Mouse (Mus musculus) brown adipose tissue, adult 24 weeks (tissue): ENCODE data around the gene Samd8. TPM values are rescaled to one million over a fixed set of nuclear protein-coding genes. Genes with fewer than 3 reads are reported as not detected.

ENCODE experiments used
- H3K27ac ChIP-seq: fragments of 200-500 bp; replicated peaks from 2 replicates; pipeline ENCODE4 v1.5.1; 2012; ENCODE audit warnings: low read depth, mild to moderate bottlenecking, low read length
- H3K4me1 ChIP-seq: fragments of 200-500 bp; 2 replicates; pipeline ENCODE4 v1.6.1; 2012; ENCODE audit warnings: low read length, mixed read lengths; ENCODE audit not compliant: control insufficient read depth, insufficient read depth, insufficient read length
- H3K4me3 ChIP-seq: fragments of 200-500 bp; 2 replicates; pipeline ENCODE4 v1.5.1; 2012; ENCODE audit warnings: low read depth, mild to moderate bottlenecking, low read length, moderate library complexity; ENCODE audit not compliant: insufficient read depth
- polyA plus RNA-seq: library from polyadenylated mRNA; stranded (reverse); fragments of >200 nt; gene quantifications from 2 replicates; pipeline ENCODE4 v1.2.4, GENCODE M21; 2012; ENCODE audit not compliant: missing spikeins, insufficient read depth, insufficient read length

Samd8 gene
- polyA plus RNA-seq, 1 experiment: 7.1 TPM

DNA sequence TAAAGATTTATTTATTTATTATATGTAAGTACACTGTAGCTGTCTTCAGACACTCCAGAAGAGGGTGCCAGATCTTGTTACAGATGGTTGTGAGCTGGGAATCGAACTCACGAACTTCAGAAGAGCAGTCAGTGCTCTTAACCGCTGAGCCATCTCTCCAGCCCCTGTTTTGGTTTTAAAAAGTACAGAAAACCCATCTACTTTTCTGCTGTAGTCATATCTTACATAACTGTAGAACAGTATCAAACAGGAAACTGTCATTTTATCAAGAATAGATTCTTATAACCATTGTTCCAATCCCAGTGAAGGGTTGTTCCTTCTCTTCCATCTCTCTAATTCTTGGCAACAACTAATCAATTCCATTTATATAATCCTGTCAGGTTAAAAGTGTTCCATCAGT, 13.4 kb downstream of the Samd8 start:
- Histone ChIP-seq H3K4me1 (peaks cover 6% of the 10 kb centered on the region; the same call in 1 of the 2 replicates), H3K27ac (no peak overlapping the region), H3K4me3 (no peak overlapping the region)

DNA sequence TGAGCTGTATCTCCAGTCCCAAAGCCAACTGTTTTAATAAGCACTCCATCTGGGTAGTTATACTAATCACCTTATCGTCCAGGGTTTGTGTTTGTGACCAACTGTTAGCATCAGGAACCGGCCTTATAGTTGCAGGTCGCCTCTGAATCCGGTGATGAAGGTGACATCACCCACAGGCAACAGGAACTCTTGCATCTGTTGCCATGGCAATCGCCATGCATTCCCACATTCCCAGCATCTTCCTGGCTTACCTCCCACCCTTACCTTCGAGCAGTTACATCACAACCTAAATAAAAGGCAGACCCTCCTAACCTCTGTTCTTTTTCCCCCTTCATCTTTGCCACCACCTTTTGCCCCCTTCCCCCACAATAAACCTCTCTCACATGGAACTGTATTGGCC, 14.3 kb downstream of the Samd8 start:
- no peak overlapping the region for H3K27ac ChIP-seq
- H3K4me1 ChIP-seq: 0 out of 2 replicates have a peak, but pooled peaks cover 3% of the 10 kb centered on the region
- no peak overlapping the region for H3K4me3 ChIP-seq

DNA sequence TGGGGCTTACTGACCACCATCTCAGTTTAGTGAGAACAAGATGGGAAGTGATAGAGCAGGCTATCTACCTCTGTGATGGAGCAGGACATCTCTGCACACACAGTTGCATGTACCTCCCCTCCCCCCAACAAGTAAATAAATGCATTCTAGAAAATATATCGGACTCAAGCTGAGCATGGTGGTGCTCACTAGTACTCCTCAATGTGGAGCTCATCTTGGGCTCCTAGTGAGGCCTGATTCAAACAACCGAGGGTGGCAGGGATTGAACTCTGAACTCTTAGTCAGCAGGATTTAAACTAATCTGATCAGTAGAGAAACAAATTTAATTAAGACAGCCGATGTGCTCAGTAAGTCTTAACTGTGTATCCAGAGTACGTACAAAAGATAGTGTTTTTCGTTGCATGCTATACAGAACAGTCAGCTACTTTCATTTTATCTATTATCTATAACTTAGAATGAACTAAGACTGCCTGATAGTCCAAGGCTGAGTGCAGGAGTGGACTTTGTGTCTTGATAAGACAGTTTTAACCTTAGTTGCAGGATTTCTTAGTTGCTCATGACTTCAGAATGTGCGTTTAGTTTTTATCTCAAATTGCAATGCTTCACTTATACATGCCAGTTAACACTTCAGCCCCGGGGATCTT, 15.5 kb downstream of the Samd8 start:
- H3K27ac ChIP-seq: no peak overlapping the region
- 0 out of 2 replicates have a peak, but pooled peaks cover 3% of the 10 kb centered on the region for H3K4me1 ChIP-seq
- no peak overlapping the region for H3K4me3 ChIP-seq

DNA sequence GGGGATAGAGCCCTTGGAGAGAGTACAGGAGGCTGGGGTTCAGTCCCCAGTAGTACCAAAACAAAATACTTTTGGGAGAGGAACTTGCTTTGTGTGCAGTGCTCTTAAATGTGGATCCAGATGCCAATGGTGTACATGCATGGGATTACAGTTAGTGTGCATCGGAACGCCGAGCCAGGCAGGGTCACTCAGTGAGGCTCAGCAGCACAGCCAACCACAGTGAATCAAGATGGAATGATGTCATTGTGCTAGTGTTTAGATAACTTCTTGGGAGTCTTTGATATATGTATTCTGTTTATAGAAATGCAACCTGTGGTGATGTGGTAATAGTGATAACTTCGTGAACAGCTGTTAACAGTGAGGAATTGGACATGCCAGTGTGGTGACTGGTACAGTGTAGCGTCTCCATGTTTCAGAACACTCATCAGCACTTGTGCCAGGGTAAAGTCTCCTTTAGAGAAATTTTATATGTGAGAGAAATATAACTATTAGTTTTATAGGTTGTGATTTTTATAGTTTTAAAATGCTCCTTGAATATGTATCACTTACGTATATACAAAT, 16.1 kb downstream of the Samd8 start:
- Histone ChIP-seq H3K4me1 (peaks cover 3% of the 10 kb centered on the region; the same call in 1 of the 2 replicates), H3K4me3 (no peak overlapping the region), H3K27ac (no peak overlapping the region)

DNA sequence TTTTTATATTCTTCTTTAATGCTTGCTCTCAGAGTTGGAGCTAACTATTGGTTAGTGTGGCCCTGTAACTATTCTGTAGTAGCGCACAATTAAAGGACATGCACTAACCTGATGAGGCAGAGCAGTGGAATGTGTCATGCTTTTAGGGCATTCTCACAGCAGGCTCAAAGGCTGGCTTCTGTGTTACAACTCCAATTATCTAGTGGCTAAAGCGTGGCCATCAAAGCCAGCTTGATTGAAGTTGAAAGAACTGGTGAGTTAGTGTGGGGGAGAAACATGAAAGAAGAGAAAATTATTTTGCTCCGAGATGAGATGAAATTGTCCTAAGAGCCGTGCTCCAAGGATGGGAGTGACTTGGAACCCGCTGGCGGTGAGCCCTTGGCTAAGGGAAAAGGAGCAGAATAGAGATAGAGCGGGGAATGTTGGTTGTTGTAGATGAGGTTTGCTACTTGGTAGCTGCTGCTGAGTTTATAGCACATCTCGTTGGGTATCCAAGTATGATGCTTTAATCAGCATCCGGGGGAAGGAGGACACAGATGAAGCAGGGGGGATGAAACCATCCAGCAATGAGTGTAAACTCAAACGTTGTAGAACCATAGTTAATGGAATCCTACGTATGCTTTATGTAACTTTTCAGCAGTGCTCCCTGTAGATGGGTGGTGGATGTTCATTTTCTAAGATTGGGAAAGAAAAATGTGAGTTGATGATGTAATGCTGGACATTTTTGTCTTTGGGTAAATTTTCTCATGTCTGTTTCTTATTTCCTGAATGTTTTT, 22.4 kb downstream of the Samd8 start:
- no peaks in the 10 kb centered on the region; the same call in 1 of the 2 replicates for H3K4me1 ChIP-seq

DNA sequence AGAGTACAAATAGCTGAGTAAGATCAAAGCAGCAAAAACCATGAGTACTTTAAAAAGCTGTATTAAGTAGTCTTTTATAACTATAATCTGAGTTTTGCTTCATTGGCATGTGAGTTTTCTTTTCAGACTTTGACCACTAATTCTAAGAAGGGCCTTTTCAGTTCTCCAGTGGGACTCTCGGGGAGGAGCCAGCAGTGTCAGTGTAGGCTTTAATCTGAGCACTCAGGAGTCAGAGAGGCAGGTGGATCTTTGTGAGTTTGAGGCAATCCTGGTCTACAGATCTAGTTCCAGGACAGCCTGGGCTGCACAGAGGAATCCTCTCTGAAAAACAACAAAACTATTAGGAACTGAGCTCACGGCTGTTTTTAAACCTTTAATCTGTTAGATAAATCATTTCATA, 23.6 kb downstream of the Samd8 start:
- Histone ChIP-seq H3K27ac (no peak overlapping the region), H3K4me3 (no peak overlapping the region), H3K4me1 (no peaks in the 10 kb centered on the region; the same call in 1 of the 2 replicates)

More for the DNA sequence above, 22.4 kb downstream of the Samd8 start:
- H3K4me3 ChIP-seq: no peak overlapping the region
- H3K27ac ChIP-seq: no peak overlapping the region

DNA sequence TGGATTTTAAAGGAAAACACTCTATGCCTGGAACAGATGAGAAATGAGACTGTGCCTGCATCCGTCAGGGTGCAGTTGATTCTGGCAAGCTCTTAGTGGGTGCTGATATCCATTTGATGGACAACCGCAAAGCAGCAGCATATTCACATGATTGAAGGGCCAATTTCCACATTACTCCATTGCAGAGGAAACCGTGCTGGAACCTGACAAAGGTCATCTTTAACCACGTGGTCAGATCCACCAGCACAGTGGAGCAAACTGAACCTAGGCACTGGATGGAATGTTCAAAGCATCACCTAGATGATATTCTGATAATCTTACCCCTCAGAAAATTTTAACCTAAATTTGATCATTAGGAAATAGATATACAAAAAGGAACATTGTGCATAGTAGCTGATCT, 25.9 kb downstream of the Samd8 start:
- Histone ChIP-seq H3K4me1 (no peaks in the 10 kb centered on the region; the same call in 1 of the 2 replicates), H3K4me3 (no peak overlapping the region), H3K27ac (no peak overlapping the region)

DNA sequence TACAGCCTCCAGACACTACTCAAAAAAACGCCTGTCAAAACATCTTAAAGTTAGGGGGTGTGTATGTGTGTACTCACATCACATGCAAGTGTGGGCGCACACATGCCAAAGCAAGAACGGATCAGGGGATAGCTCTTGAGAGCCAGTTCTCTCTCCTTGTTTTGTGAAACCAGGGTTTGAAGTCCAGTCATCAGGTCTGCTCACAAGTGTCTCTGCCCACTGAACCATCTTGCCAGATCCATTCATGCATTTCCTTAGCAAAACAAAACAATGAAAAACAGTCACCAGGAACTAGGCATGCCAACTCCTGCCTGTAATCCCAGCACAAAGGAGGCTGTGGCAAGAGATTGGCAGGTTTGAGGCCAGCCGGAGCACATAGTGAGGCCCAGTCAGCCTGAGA, 36.2 kb downstream of the Samd8 start:
- Histone ChIP-seq H3K4me3 (no peak overlapping the region), H3K4me1 (no peaks in the 10 kb centered on the region), H3K27ac (no peak overlapping the region)

DNA sequence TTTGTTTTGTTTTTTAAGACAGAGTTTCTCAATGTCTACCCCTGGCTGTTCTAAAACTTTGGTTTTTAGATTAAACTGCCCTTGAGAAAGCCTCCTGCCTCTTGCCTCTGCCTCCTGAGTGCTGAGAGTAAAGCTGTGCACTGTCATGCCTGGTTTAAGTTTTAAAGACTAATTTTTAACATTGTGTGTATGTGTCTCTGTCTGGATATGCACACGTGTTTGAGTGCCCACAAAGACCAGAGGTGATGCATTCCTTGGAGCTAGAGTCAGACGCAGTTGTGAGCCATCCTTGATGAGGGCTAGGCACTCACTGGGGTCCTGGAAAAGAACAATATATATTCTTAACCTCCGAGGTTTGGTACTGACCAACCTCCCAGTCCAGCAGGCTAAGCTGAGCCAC, 37.0 kb downstream of the Samd8 start:
- no peak overlapping the region for H3K4me3 ChIP-seq
- no peak overlapping the region for H3K27ac ChIP-seq
- H3K4me1 ChIP-seq: no peaks in the 10 kb centered on the region

DNA sequence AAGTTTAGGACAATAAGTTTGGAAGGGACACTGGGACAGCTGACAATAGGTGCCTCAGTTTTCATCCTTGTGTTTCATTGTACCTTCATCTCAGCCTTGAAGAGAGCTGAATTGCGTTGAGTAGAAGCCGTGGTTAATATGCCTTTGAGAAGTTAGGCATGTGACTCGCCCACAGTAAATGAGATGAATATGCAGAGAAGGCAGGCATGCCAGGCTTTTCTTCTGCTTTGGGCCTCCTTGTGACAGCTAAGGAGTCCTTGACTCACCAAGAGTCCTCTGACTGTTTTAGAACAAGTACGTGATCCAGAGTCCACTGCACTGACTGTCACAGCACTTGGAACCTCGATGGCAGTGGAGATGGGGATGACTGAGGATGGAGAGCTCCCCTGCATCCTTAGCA, 37.8 kb downstream of the Samd8 start:
- H3K4me1 ChIP-seq: no peaks in the 10 kb centered on the region
- no peak overlapping the region for H3K27ac ChIP-seq
- H3K4me3 ChIP-seq: no peak overlapping the region

DNA sequence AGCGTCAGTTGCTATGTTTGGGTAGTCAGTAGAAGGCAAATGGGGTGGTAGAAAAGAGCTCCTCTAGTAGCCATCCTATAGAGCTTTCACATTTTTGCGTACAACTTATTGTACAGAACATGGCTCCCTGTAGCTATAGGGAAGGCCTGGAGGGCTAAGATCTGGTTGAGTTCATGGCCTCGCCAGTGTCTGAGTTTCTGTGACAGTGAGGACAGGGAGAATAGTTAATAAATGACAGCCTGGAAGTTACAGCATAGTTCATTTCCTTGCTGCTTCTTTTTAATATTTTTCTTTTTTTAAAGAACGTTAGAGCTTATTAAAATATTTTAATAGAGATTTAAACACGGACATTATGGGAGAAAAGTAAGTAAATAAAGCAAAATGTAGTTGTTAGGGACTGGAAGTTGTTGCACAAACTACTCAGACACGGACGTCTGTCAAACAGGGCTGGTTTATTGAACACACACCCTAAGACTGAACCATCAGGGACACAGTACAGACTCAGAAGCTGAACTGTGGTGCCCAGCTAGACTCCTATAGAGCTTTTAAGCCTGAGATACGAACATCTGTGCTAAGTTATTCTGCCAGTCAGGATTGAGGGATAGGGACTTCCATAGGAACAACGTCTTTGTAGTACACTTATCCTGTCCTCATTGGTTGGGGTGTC, 40.4 kb downstream of the Samd8 start:
- Histone ChIP-seq H3K4me1 (no peaks in the 10 kb centered on the region), H3K27ac (no peak overlapping the region), H3K4me3 (no peak overlapping the region)

DNA sequence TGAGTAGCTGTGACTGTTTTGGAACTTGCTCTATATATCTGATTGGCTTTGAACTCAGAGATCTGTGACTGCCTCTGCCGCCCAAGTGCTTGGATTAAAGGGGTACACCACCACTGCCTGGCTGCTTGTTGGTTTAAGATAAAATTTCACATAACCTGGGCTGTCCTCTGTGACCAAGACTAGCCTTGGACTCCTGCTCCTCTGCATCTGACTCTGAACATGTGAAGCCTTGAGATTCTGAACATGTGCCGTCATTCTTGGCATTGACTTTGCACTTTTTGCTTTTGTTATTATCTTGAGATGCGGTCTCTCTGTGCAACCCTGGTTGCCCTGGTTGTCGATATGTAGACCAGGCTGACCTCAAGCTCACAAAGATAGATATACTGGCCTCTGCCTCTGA, 41.4 kb downstream of the Samd8 start:
- Histone ChIP-seq H3K4me3 (no peak overlapping the region), H3K27ac (no peak overlapping the region), H3K4me1 (no peaks in the 10 kb centered on the region)

DNA sequence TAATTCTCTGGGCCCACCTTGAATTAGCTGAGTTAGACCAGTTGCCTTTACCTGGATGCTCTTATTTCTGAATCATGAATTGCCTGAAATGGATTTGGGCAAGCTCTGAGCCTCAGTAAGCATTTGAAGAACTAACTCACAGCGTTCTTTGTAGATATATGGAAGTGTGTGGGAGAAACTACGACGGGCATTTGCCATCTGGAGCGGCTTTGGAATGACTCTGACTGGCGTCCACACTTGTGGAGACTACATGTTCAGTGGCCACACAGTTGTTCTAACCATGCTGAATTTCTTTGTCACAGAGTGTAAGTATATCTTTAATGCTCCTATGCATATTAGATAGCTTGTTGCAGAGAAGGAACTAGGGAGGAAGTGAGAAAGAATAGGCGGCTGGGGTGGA, 41.9 kb downstream of the Samd8 start:
- Histone ChIP-seq H3K27ac (no peak overlapping the region), H3K4me3 (no peak overlapping the region), H3K4me1 (no peaks in the 10 kb centered on the region)

DNA sequence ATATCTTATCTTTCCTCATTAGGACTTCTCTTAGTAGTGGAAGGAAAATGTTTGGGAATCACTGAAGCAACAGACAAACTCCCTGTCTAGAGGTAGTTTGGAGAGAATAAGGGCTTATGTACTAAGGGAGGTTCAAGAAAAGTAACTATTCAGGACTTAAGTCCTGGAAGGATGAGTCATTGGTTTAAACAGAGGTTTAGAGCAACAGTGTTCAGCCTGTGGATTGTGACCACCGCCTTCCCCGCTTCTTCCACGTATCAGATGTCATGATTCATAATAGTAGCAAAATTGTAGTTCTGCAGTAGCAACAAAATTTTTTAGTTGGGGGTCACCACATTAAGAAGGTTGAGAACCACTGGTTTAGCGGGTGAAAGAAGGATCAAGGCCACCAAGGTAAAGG, 50.3 kb downstream of the Samd8 start:
- no peaks in the 10 kb centered on the region for H3K4me1 ChIP-seq
- no peak overlapping the region for H3K4me3 ChIP-seq
- no peak overlapping the region for H3K27ac ChIP-seq

DNA sequence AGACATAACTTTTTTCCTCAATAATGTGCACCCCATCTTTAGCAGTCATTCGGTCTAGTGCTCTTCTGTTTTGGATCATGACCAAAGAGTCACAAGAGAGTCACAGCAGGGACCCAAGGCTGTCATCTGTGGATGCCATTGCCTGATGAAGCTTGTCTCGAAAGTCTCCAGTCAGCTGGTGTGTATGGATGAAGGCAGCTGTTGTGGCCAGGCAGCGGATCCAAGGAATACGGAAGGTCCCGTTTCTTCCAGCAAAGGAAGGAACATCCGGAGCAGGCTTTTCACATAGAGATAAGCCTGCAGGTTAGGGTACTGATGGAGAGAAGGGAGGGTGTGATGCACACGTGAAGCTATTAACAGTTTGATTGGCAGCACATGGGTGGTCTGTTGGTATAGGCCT, 51.3 kb downstream of the Samd8 start:
- H3K4me1 ChIP-seq: no peaks in the 10 kb centered on the region
- H3K4me3 ChIP-seq: no peak overlapping the region
- H3K27ac ChIP-seq: no peak overlapping the region
